Mouse (Mus musculus): ENCODE measurements at regions not wholly inside any gene's neighbourhood (a gene's known extent, or its start where the extent isn't known, plus 50 kb on each side); places are given as distances from the start of the nearest gene placed in this dataset.

DNA sequence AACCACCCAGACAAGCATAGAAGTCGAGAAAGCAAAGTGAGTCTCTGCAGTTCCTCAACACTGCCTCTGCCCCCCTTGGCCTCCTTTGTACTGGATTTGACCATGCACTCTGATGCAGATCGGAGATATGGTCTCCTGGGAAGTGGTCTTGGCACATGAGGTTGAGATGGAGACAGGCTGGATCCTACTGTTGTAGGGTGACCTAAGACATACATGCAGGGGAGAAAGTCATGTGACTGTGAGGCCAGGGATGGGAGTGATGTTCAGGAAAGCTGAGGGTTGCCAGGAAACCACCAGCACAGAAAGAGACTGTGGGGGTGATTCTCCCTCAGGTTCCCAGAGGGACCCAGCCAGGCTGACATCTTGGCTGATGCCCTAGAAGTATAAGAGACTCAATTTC is 99.8 kb upstream of the Rai14 start:
- Histone ChIP-seq H3K27me3 (no peaks in the 10 kb centered on the region), H3K36me3 (replicated peaks) (no peaks in the 10 kb centered on the region), H3K9ac (no peak overlapping the region), H3K4me2 (no peak overlapping the region), H3K9me3 (replicated peaks) (no peaks in the 10 kb centered on the region), H3K27ac (replicated peaks) (no peak overlapping the region), H3K4me3 (replicated peaks) (no peak overlapping the region), H3K4me1 (replicated peaks) (no peaks in the 10 kb centered on the region)
- WGBS (ENCODE audit: insufficient replicate concordance), result 45% methylated on average over 2 of the region's 2 CpGs
- no peak for ATAC-seq (ENCODE audit: insufficient read depth)

DNA sequence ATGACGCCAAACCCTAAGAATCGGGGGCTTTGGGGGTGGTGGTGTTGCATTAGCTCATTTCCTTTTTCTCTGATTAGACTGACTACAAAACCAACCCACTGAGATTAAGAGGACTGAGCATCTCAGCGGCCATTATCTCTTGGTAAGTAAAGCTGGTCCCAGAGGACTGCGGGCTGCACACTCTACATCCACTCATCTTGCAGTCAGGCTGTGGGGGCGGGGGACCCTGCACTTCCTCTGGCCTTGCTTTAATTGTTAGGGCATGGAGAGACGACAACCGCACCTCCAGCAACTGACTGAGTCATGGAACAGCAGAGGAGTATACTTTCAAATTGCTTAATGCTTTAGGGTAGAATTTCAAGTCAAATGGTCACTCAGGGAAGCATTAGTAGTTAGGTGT is 100.3 kb upstream of the Rai14 start:
- Histone ChIP-seq H3K27ac (replicated peaks) (no peak overlapping the region), H3K4me1 (replicated peaks) (no peaks in the 10 kb centered on the region), H3K36me3 (replicated peaks) (no peaks in the 10 kb centered on the region), H3K9ac (no peak overlapping the region), H3K4me2 (no peak overlapping the region), H3K27me3 (no peaks in the 10 kb centered on the region), H3K4me3 (replicated peaks) (no peak overlapping the region), H3K9me3 (replicated peaks) (no peaks in the 10 kb centered on the region)
- ATAC-seq (ENCODE audit: insufficient read depth), result no peak
- WGBS (ENCODE audit: insufficient replicate concordance), result 23% methylated on average over 7 of the region's 7 CpGs

DNA sequence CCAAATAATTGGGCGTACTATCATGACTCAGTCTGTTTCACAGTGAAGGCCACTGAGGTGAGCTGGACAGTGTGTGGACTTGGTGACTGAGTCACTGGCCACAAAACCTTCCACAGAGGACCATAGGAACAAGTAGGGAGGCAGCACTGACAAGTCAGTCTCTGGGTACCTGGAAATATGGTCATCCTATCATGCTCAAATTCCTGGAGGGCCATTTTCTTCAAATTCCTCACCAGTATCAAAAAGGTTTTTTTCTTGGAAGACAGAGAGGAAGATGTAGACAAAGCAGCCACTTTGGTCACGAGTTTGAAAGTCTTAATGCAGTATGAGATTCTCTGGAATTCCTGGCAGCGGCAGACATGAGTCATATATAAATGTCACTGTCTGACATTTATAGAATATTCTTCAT is 101.8 kb upstream of the Rai14 start:
- no peaks in the 10 kb centered on the region for H3K9me3 ChIP-seq (replicated peaks)
- 54% methylated on average over 3 of the region's 3 CpGs for WGBS (ENCODE audit: insufficient replicate concordance)

DNA sequence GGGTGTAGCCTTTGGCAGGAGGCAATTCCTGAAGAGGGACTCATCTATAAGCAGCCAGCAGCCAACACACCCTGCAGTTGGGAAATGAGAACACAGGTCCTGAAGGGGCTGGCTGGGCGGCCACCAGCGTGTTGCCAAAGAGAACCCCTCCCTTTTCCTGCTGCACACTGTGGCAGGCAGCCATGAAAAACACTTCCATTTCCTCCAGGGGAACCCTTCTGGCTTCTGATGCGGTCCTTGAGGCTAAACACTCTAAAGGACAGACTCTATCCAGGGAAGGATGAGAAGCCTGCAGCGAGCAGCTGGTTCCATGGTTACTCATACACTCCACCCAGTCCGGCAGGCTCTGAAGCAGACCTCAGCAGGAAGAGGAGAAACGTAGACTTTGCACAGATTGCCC is 103.8 kb upstream of the Rai14 start:
- peak; percentile 31; the same call in 1 of the 2 replicates for ATAC-seq (ENCODE audit: insufficient read depth)
- Histone ChIP-seq H3K36me3 (replicated peaks) (no peaks in the 10 kb centered on the region), H3K9ac (no peak overlapping the region), H3K27ac (replicated peaks) (no peak overlapping the region), H3K4me1 (replicated peaks) (no peaks in the 10 kb centered on the region), H3K27me3 (no peaks in the 10 kb centered on the region), H3K4me3 (replicated peaks) (no peak overlapping the region), H3K9me3 (replicated peaks) (no peaks in the 10 kb centered on the region), H3K4me2 (no peak overlapping the region)
- 16% methylated on average over 6 of the region's 6 CpGs for WGBS (ENCODE audit: insufficient replicate concordance)

More for the DNA sequence above, 101.8 kb upstream of the Rai14 start:
- Histone ChIP-seq H3K9ac (no peak overlapping the region), H3K27me3 (no peaks in the 10 kb centered on the region), H3K36me3 (replicated peaks) (no peaks in the 10 kb centered on the region), H3K4me2 (no peak overlapping the region), H3K4me1 (replicated peaks) (no peaks in the 10 kb centered on the region), H3K4me3 (replicated peaks) (no peak overlapping the region), H3K27ac (replicated peaks) (no peak overlapping the region)
- no peak for ATAC-seq (ENCODE audit: insufficient read depth)

DNA sequence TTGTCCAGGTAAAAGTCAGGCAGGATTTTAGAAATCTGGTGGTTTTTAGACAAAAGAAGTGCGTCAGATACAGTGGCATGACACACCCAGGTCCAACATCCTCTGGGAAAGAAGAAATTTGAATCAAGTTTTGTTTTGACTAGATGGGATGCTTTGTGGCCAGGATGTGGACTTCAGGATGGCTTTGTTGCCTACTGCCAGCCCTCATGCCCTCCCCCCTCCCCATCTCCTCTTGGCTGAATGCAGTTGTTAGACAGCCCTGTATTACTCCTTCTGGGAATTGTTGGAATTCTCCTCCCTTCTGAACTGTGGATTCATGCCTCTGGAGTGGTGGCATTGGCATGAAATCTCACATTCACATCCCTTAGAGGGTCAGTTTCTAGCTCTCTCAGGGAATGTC is 104.3 kb upstream of the Rai14 start:
- no peak for ATAC-seq (ENCODE audit: insufficient read depth)
- no peaks in the 10 kb centered on the region for H3K27me3 ChIP-seq
- H3K4me1 ChIP-seq (replicated peaks), result no peaks in the 10 kb centered on the region
- WGBS (ENCODE audit: insufficient replicate concordance), result 64% methylated on average over 1 of the region's 1 CpGs
- H3K9me3 ChIP-seq (replicated peaks), result no peaks in the 10 kb centered on the region
- H3K27ac ChIP-seq (replicated peaks), result no peak overlapping the region
- no peak overlapping the region for H3K4me2 ChIP-seq
- no peak overlapping the region for H3K9ac ChIP-seq
- H3K36me3 ChIP-seq (replicated peaks), result no peaks in the 10 kb centered on the region
- no peak overlapping the region for H3K4me3 ChIP-seq (replicated peaks)

DNA sequence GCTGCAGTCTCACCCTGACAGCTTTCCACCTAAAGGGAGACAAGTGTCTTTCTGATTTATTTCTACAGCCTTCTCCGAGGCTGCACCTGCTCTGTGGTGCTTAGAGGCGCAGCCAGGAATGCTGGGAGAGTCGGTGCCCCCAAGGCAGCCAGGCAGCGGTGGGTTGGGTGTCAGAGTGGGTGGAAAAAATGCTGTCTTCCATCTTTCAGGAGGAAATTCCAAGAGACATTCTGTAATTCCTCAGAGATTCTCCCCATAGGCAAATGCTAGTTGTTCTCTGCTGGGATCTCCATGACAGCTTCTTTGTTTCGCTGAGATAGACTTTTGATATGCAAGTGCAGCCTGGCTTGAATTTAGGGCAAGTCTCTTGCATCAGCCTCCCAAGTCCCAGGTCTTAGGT is 109.5 kb upstream of the Rai14 start:
- Histone ChIP-seq H3K27me3 (no peaks in the 10 kb centered on the region), H3K9me3 (replicated peaks) (no peaks in the 10 kb centered on the region), H3K4me2 (no peak overlapping the region), H3K36me3 (replicated peaks) (no peaks in the 10 kb centered on the region), H3K4me3 (replicated peaks) (no peak overlapping the region), H3K27ac (replicated peaks) (no peak overlapping the region), H3K4me1 (replicated peaks) (no peaks in the 10 kb centered on the region), H3K9ac (no peak overlapping the region)
- 71% methylated on average over 5 of the region's 5 CpGs for WGBS (ENCODE audit: insufficient replicate concordance)
- ATAC-seq (ENCODE audit: insufficient read depth), result no peak

DNA sequence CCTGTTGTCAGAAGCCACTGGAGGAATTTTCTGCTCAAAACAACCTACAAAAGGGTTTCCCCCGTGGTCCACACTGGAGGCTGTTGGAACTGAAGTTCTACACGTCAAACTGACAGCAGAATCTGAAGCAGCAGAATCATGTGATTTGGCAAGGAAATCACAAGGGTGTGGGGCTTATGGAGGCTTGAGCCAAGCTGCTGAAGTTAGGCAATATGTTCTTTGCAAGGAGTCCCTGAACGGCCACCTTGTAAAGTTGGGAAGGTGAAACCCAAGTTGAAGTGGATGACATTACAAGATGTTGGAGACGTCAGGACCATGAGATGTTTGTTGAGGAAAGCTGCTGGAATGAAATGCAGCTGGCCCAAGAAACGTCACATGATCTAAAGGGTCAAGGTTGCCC is 115.2 kb upstream of the Rai14 start:
- 46% methylated on average over 5 of the region's 5 CpGs for WGBS (ENCODE audit: insufficient replicate concordance)
- no peak overlapping the region for H3K4me3 ChIP-seq (replicated peaks)
- H3K36me3 ChIP-seq (replicated peaks), result no peaks in the 10 kb centered on the region
- no peaks in the 10 kb centered on the region for H3K9me3 ChIP-seq (replicated peaks)
- H3K4me2 ChIP-seq, result no peak overlapping the region
- no peaks in the 10 kb centered on the region for H3K27me3 ChIP-seq
- H3K27ac ChIP-seq (replicated peaks), result no peak overlapping the region
- no peak for ATAC-seq (ENCODE audit: insufficient read depth)
- no peak overlapping the region for H3K9ac ChIP-seq
- H3K4me1 ChIP-seq (replicated peaks), result no peaks in the 10 kb centered on the region

DNA sequence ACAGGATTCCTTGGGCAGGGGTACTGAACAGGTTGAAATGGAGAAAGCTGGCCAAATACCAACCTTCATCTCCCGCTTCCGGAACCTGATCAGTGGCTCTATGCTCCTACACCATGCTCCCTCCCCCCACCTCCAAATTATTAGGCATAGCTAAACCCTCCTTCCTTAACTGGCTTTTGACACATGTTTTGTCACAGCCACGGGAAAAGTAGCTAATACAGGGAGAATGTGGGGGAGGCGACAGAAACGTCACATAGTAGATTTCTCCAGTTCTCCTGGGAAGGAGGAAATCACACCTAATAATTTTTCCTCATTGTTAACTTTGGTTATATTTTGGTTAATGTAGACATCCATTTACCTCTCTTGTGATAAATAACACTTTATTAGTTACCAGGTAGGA is 116.1 kb upstream of the Rai14 start:
- H3K9ac ChIP-seq, result no peak overlapping the region
- 61% methylated on average over 5 of the region's 5 CpGs for WGBS (ENCODE audit: insufficient replicate concordance)
- no peak overlapping the region for H3K4me3 ChIP-seq (replicated peaks)

DNA sequence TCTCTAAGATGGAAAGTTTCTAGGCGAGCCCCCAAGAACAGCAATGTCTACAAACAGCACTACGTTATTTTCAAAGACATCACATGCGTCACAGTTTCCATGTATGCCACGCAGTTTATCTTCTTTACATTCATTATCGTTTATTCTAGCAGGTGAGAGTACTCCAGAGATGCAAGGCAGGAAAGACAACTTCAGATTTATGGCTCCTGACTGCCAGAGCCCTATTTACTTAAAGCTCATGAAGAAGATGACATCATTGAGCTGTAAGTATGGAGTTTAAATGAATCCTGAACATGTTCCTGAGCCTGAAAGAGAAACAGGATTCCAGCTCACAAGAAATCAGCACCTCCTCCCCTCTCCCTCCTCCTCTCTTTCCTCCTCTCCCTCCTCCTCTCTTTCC is 116.7 kb upstream of the Rai14 start:
- Histone ChIP-seq H3K9me3 (replicated peaks) (no peaks in the 10 kb centered on the region), H3K9ac (no peak overlapping the region), H3K4me2 (no peak overlapping the region), H3K4me1 (replicated peaks) (no peaks in the 10 kb centered on the region), H3K27ac (replicated peaks) (no peak overlapping the region), H3K4me3 (replicated peaks) (no peak overlapping the region), H3K27me3 (no peaks in the 10 kb centered on the region), H3K36me3 (replicated peaks) (no peaks in the 10 kb centered on the region)
- no peak for ATAC-seq (ENCODE audit: insufficient read depth)
- WGBS (ENCODE audit: insufficient replicate concordance), result 42% methylated on average over 5 of the region's 5 CpGs

More for the DNA sequence above, 116.1 kb upstream of the Rai14 start:
- H3K9me3 ChIP-seq (replicated peaks), result no peaks in the 10 kb centered on the region
- no peaks in the 10 kb centered on the region for H3K27me3 ChIP-seq
- H3K27ac ChIP-seq (replicated peaks), result no peak overlapping the region
- ATAC-seq (ENCODE audit: insufficient read depth), result no peak
- no peaks in the 10 kb centered on the region for H3K4me1 ChIP-seq (replicated peaks)
- H3K4me2 ChIP-seq, result no peak overlapping the region
- no peaks in the 10 kb centered on the region for H3K36me3 ChIP-seq (replicated peaks)

DNA sequence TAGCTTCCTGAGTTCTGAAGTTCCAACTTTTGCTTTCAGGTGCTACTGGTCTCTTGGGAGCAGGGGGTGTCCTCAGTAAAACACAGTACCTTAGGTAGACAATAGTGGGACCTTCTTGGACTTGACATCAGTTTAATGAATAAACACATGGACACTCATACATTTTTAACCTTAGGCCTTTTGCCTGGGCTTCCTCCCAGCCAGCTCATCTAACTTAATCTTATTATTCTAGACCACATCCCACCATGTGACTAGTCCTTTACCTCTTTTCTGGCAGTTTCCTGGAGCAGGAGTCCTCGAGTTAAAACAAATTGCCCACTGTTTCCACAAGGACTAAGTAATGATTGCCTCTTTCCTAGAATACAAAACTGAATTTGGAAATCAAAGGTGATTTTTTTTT is 117.9 kb upstream of the Rai14 start:
- no peaks in the 10 kb centered on the region for H3K9me3 ChIP-seq (replicated peaks)
- H3K9ac ChIP-seq, result no peak overlapping the region
- 26% methylated on average over 1 of the region's 1 CpGs for WGBS (ENCODE audit: insufficient replicate concordance)
- no peak overlapping the region for H3K4me3 ChIP-seq (replicated peaks)
- H3K4me2 ChIP-seq, result no peak overlapping the region
- no peaks in the 10 kb centered on the region for H3K36me3 ChIP-seq (replicated peaks)
- H3K4me1 ChIP-seq (replicated peaks), result no peaks in the 10 kb centered on the region
- no peaks in the 10 kb centered on the region for H3K27me3 ChIP-seq
- no peak for ATAC-seq (ENCODE audit: insufficient read depth)
- H3K27ac ChIP-seq (replicated peaks), result no peak overlapping the region

DNA sequence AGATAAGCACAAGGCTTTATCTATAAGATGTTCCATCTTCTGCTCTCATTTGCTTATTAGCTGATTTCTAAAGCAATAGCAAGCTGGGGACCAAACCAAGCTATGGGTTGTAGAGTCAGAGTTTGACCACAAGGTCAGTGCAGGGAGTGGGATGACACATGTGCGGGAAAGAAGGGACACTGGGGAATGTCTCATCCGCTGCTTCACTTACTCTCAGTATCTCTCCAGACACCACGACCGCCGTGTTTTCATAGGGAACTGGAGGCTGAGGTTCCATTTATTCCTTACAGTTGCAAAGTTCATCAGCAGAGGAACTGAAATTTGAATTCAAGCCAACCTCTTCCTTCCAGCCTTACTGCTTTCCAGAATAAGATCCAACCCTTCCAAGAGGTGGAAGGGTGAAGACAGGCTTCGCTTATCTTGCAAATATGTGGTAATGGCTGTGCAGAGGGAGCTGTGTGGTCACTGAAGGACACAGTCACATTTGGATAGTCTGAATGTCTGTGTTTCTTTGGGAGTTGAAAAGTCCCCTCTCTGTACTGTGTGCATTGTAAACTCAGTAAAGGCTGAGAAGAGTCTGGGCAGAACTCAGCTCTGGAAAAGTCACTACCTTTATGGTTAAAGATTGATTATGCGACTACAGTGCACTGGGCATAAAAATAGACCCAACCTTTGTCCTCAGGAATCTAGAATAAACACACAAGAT is 118.1 kb upstream of the C1qtnf3 start:
- Histone ChIP-seq H3K9me3 (replicated peaks) (no peaks in the 10 kb centered on the region), H3K4me2 (no peak overlapping the region), H3K27me3 (no peaks in the 10 kb centered on the region), H3K9ac (no peak overlapping the region), H3K27ac (replicated peaks) (peak overlapping the region; percentile 61), H3K4me3 (replicated peaks) (no peak overlapping the region), H3K4me1 (replicated peaks) (no peaks in the 10 kb centered on the region), H3K36me3 (replicated peaks) (no peaks in the 10 kb centered on the region)
- peak; percentile 74 for ATAC-seq (ENCODE audit: insufficient read depth)
- 59% methylated on average over 7 of the region's 7 CpGs for WGBS (ENCODE audit: insufficient replicate concordance)

DNA sequence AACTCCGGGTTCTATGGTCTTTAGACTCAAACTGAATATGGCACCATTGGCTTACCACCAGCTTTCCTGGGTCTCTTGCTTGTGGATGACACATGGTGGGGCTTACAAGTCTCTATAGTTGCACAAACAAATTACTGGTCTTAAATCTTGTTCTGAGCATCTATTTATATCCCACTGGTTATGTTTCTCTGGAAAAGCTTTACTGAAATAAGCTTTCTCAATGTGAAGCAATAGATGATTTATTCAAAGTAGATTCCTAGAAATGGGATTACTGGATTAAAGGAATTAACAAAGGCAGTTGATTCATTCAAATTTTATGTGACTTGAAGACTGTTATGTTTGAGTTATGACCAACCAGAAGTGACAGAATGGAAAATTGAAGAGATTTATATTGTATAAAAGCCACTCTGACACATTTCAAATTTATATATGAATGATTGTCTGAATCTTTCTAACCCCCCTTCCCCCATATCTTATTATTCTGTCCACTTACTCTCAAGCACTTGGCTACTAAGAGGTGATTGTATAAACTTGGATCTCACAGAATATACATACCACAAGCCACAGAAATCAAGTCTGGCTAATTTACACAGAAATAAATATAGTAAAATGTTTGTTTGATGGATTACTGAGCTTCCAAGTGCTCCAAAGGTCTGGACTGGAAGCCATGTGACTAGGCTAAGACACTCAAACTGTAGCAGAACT is 113.4 kb upstream of the C1qtnf3 start:
- H3K9ac ChIP-seq, result no peak overlapping the region
- WGBS (ENCODE audit: insufficient replicate concordance), result 62% methylated on average over 1 of the region's 1 CpGs
- H3K9me3 ChIP-seq (replicated peaks), result no peaks in the 10 kb centered on the region
- H3K4me3 ChIP-seq (replicated peaks), result no peak overlapping the region
- ATAC-seq (ENCODE audit: insufficient read depth), result no peak
- no peaks in the 10 kb centered on the region for H3K4me1 ChIP-seq (replicated peaks)
- H3K27me3 ChIP-seq, result no peaks in the 10 kb centered on the region
- H3K27ac ChIP-seq (replicated peaks), result no peak overlapping the region
- no peak overlapping the region for H3K4me2 ChIP-seq
- H3K36me3 ChIP-seq (replicated peaks), result no peaks in the 10 kb centered on the region

Measured in liver, embryonic 15.5 days (tissue).